Mouse (Mus musculus) cerebellum, adult 11-12 months (tissue): ENCODE data around the gene Plin4.
"Not testable (repeated sequence)": the region's sequence is repeated elsewhere in the genome, so short reads cannot be mapped to it uniquely, and the experiment has no call there.

Experiments
- DNase-seq: peaks from one replicate; pipeline ENCODE4 v3.0.0; 2022

The Plin4 gene

GRCm38 (mm10) chr17:56125276-56125630 is 15.7 kb upstream of the Plin4 start:
- no peak for DNase-seq

GRCm38 (mm10) chr17:56124377-56125275 is 15.0 kb upstream of the Plin4 start:
- DNase-seq = peak; percentile 48

GRCm38 (mm10) chr17:56123681-56124340 is 14.2 kb upstream of the Plin4 start:
- DNase-seq = peak; percentile 39

- DNase-seq = peak; percentile 23
Observed at GRCm38 (mm10) chr17:56123161-56123560, 13.6 kb upstream of the Plin4 start.

- DNase-seq = no peak
Observed at GRCm38 (mm10) chr17:56121826-56122225, 12.2 kb upstream of the Plin4 start, which contains the start of gene Lrg1. Lrg1 (minus strand) TSS chr17:56122001.

- DNase-seq = peak; percentile 71
Observed at GRCm38 (mm10) chr17:56119981-56120880, 10.6 kb upstream of the Plin4 start.

GRCm38 (mm10) chr17:56119431-56119830 is 9.8 kb upstream of the Plin4 start:
- peak; percentile 28 for DNase-seq

- peak; percentile 48 for DNase-seq
Observed at GRCm38 (mm10) chr17:56117251-56117710, 7.7 kb upstream of the Plin4 start, which contains the start of gene Plin5. Plin5 (minus strand) TSS chr17:56117596.

- DNase-seq = no peak
Observed at GRCm38 (mm10) chr17:56116193-56116592, 6.6 kb upstream of the Plin4 start.

- DNase-seq = no peak
Observed at GRCm38 (mm10) chr17:56112743-56113142, 3.1 kb upstream of the Plin4 start.

GRCm38 (mm10) chr17:56111864-56112263 is 2.3 kb upstream of the Plin4 start:
- DNase-seq = peak; percentile 59

GRCm38 (mm10) chr17:56111021-56111420 is 1.4 kb upstream of the Plin4 start:
- no peak for DNase-seq

- DNase-seq = no peak
Observed at GRCm38 (mm10) chr17:56110571-56110970, 968 bp upstream of the Plin4 start.

GRCm38 (mm10) chr17:56108334-56109044 is 1.1 kb downstream of the Plin4 start:
- DNase-seq = no peak

- no peak for DNase-seq
Observed at GRCm38 (mm10) chr17:56107736-56108135, 1.9 kb downstream of the Plin4 start.

GRCm38 (mm10) chr17:56106981-56107380 is 2.6 kb downstream of the Plin4 start:
- no peak for DNase-seq

GRCm38 (mm10) chr17:56106436-56106835 is 3.2 kb downstream of the Plin4 start:
- DNase-seq = not testable (repeated sequence)

GRCm38 (mm10) chr17:56104821-56105220 is 4.8 kb downstream of the Plin4 start:
- not testable (repeated sequence) for DNase-seq

GRCm38 (mm10) chr17:56103465-56104285 is 5.9 kb downstream of the Plin4 start:
- no peak for DNase-seq

- DNase-seq = no peak
Observed at GRCm38 (mm10) chr17:56102927-56103326, 6.7 kb downstream of the Plin4 start.

- no peak for DNase-seq
Observed at GRCm38 (mm10) chr17:56102158-56102557, 7.4 kb downstream of the Plin4 start.
